Mouse (Mus musculus): ENCODE measurements around the gene M6pr.

GRCm38 (mm10) chr6:122337546-122337945 is 29.0 kb downstream of the M6pr start:
- no peak for TF ChIP-seq CTCF (IDR thresholded peaks at IDR 0.05; ENCODE audit: low read depth)
- TF ChIP-seq EP300 (optimal IDR thresholded peaks at IDR 0.05) = no peak
